Mouse (Mus musculus) midbrain, embryonic 16.5 days (tissue): ENCODE measurements at regions not wholly inside any gene's neighbourhood (a gene's known extent, or its start where the extent isn't known, plus 50 kb on each side); places are given as distances from the start of the nearest gene placed in this dataset.
A peak's percentile ranks its signal among the peaks of the same experiment; 100 is the strongest.

Experiments used
- ATAC-seq: fragments of 200-750 bp; cut with Nextera tagmentation; 2 replicates; pipeline ENCODE4 v1.8.0; 2017; ENCODE audit warnings: moderate TSS enrichment
- H3K27ac ChIP-seq: fragments of 300-500 bp; sonication (generic); 2 replicates; pipeline ENCODE4 v1.5.1; 2014; ENCODE audit warnings: mild to moderate bottlenecking, low read length, mixed read lengths
- H3K27me3 ChIP-seq: fragments of 300-500 bp; sonication (generic); 2 replicates; pipeline ENCODE4 v1.6.1; 2014; ENCODE audit warnings: low read depth, low read length, mixed read lengths; ENCODE audit not compliant: control insufficient read depth, insufficient read depth
- H3K36me3 ChIP-seq: fragments of 300-500 bp; sonication (generic); 2 replicates; pipeline ENCODE4 v1.6.1; 2014; ENCODE audit warnings: mild to moderate bottlenecking, low read length, moderate library complexity, mixed read lengths; ENCODE audit not compliant: control insufficient read depth, insufficient read depth
- H3K4me1 ChIP-seq: fragments of 300-500 bp; sonication (generic); 2 replicates; pipeline ENCODE4 v1.6.1; 2014; ENCODE audit warnings: mild to moderate bottlenecking, low read length, mixed read lengths; ENCODE audit not compliant: control insufficient read depth, insufficient read depth
- H3K4me2 ChIP-seq: fragments of 300-500 bp; sonication (generic); 2 replicates; pipeline ENCODE4 v1.6.1; 2014; ENCODE audit warnings: mild to moderate bottlenecking, low read length, mixed read lengths
- H3K4me3 ChIP-seq: fragments of 300-500 bp; sonication (generic); 2 replicates; pipeline ENCODE4 v1.5.1; 2014; ENCODE audit warnings: low read depth, mild to moderate bottlenecking, low read length, moderate library complexity, mixed read lengths
- H3K9ac ChIP-seq: fragments of 300-500 bp; sonication (generic); 2 replicates; pipeline ENCODE4 v1.6.1; 2014; ENCODE audit warnings: low read depth, low read length, mixed read lengths
- H3K9me3 ChIP-seq: fragments of 300-500 bp; sonication (generic); replicated peaks from 2 replicates; pipeline ENCODE4 v1.6.1; 2014; ENCODE audit warnings: mild to moderate bottlenecking, low read length, mixed read lengths; ENCODE audit not compliant: control insufficient read depth, poor library complexity, severe bottlenecking
- WGBS: fragments of 180-500 bp; shearing (Covaris S2); extraction: QIAGEN DNeasy Blood & Tissue Kit; methylation state at CpG from one replicate; pipeline ENCODE4 v1.1.7; 2014; 5-methylcytosine and 5-hydroxymethylcytosine counted together

GRCm38 (mm10) chr1:60641324-60641764 is 74.4 kb upstream of the Raph1 start:
- Histone ChIP-seq H3K27me3 (no peaks in the 10 kb centered on the region), H3K36me3 (no peaks in the 10 kb centered on the region), H3K27ac (no peak overlapping the region), H3K4me3 (no peak overlapping the region), H3K9ac (no peak overlapping the region), H3K4me1 (no peaks in the 10 kb centered on the region), H3K4me2 (no peak overlapping the region), H3K9me3 (no peaks in the 10 kb centered on the region)
- 66% methylated on average over 7 of the region's 7 CpGs for WGBS
- no peak for ATAC-seq

GRCm38 (mm10) chr1:60639536-60639935 is 72.6 kb upstream of the Raph1 start:
- H3K9me3 ChIP-seq, result no peaks in the 10 kb centered on the region
- H3K9ac ChIP-seq, result no peak overlapping the region
- no peak overlapping the region for H3K4me2 ChIP-seq
- no peaks in the 10 kb centered on the region for H3K27me3 ChIP-seq
- no peak for ATAC-seq
- no peak overlapping the region for H3K4me3 ChIP-seq
- H3K27ac ChIP-seq, result no peak overlapping the region
- H3K4me1 ChIP-seq, result no peaks in the 10 kb centered on the region
- 84% methylated on average over 2 of the region's 2 CpGs for WGBS
- no peaks in the 10 kb centered on the region for H3K36me3 ChIP-seq

GRCm38 (mm10) chr1:60639059-60639458 is 72.2 kb upstream of the Raph1 start:
- 68% methylated on average over 2 of the region's 2 CpGs for WGBS
- no peaks in the 10 kb centered on the region for H3K36me3 ChIP-seq
- no peaks in the 10 kb centered on the region for H3K27me3 ChIP-seq
- H3K4me2 ChIP-seq, result no peak overlapping the region
- H3K9me3 ChIP-seq, result no peaks in the 10 kb centered on the region
- H3K4me1 ChIP-seq, result no peaks in the 10 kb centered on the region
- H3K27ac ChIP-seq, result no peak overlapping the region
- no peak for ATAC-seq
- H3K9ac ChIP-seq, result no peak overlapping the region
- no peak overlapping the region for H3K4me3 ChIP-seq

- H3K4me3 ChIP-seq, result no peak overlapping the region
- H3K4me2 ChIP-seq, result no peak overlapping the region
- ATAC-seq, result no peak
- no peak overlapping the region for H3K27ac ChIP-seq
- 78% methylated on average over 3 of the region's 3 CpGs for WGBS
- H3K9ac ChIP-seq, result no peak overlapping the region
- no peaks in the 10 kb centered on the region for H3K9me3 ChIP-seq
- no peaks in the 10 kb centered on the region for H3K27me3 ChIP-seq
- no peaks in the 10 kb centered on the region for H3K4me1 ChIP-seq
- H3K36me3 ChIP-seq, result no peaks in the 10 kb centered on the region
Measured at GRCm38 (mm10) chr1:60636802-60637452, 70.0 kb upstream of the Raph1 start.

- no peak for ATAC-seq
- Histone ChIP-seq H3K27me3 (no peaks in the 10 kb centered on the region), H3K4me1 (peaks cover 16% of the 10 kb centered on the region), H3K4me2 (no peak overlapping the region), H3K27ac (no peak overlapping the region), H3K36me3 (no peaks in the 10 kb centered on the region), H3K9me3 (no peaks in the 10 kb centered on the region), H3K4me3 (no peak overlapping the region), H3K9ac (0 out of 2 replicates have a peak overlapping the region, but pooled peaks have one; percentile 20)
- whole genome bisulfite sequencing, result 22% methylated on average over 9 of the region's 9 CpGs
Measured at GRCm38 (mm10) chr1:60627786-60628453, 61.0 kb upstream of the Raph1 start.

- Histone ChIP-seq H3K27ac (no peak overlapping the region), H3K27me3 (no peaks in the 10 kb centered on the region), H3K36me3 (no peaks in the 10 kb centered on the region), H3K9ac (no peak overlapping the region), H3K4me1 (peaks cover 16% of the 10 kb centered on the region), H3K4me3 (no peak overlapping the region), H3K9me3 (no peaks in the 10 kb centered on the region), H3K4me2 (no peak overlapping the region)
- ATAC-seq, result no peak
- 18% methylated on average over 4 of the region's 4 CpGs for WGBS
Measured at GRCm38 (mm10) chr1:60627367-60627766, 60.5 kb upstream of the Raph1 start.

GRCm38 (mm10) chr1:60625698-60626486 is 59.0 kb upstream of the Raph1 start:
- ATAC-seq, result peak; percentile 90
- WGBS, result 53% methylated on average over 16 of the region's 17 CpGs

GRCm38 (mm10) chr1:60624231-60624630 is 57.3 kb upstream of the Raph1 start:
- Histone ChIP-seq H3K4me1 (peaks cover 16% of the 10 kb centered on the region), H3K4me2 (no peak overlapping the region), H3K36me3 (no peaks in the 10 kb centered on the region), H3K9me3 (no peaks in the 10 kb centered on the region), H3K27ac (no peak overlapping the region), H3K4me3 (no peak overlapping the region), H3K27me3 (no peaks in the 10 kb centered on the region), H3K9ac (no peak overlapping the region)
- no peak for ATAC-seq
- 97% methylated on average over 4 of the region's 4 CpGs for WGBS

More at GRCm38 (mm10) chr1:60625698-60626486, 59.0 kb upstream of the Raph1 start:
- no peaks in the 10 kb centered on the region for H3K9me3 ChIP-seq
- H3K4me1 ChIP-seq, result peaks cover 16% of the 10 kb centered on the region
- H3K4me3 ChIP-seq, result no peak overlapping the region
- peak overlapping the region; percentile 73 for H3K27ac ChIP-seq
- no peak overlapping the region for H3K9ac ChIP-seq
- H3K27me3 ChIP-seq, result no peaks in the 10 kb centered on the region
- peak overlapping the region; percentile 35 for H3K4me2 ChIP-seq
- no peaks in the 10 kb centered on the region for H3K36me3 ChIP-seq
